Mouse (Mus musculus) cortical plate, adult 2 months (tissue): Measurements from ENCODE around the gene Prmt8. TPM values are rescaled to one million over a fixed set of nuclear protein-coding genes. Genes with fewer than 3 reads are reported as not detected.

Experiments used
- H3K27ac ChIP-seq: fragments of 200-500 bp; 2 replicates; pipeline ENCODE4 v1.5.1; 2012; ENCODE audit warnings: low read length, control low read depth, inconsistent platforms; ENCODE audit not compliant: insufficient read depth
- H3K4me1 ChIP-seq: fragments of 200-500 bp; 2 replicates; pipeline ENCODE4 v1.6.1; 2011; ENCODE audit warnings: low read length; ENCODE audit not compliant: control insufficient read depth, insufficient read depth
- H3K4me3 ChIP-seq: fragments of 200-500 bp; 2 replicates; pipeline ENCODE4 v1.5.1; 2011; ENCODE audit warnings: mild to moderate bottlenecking, low read length, control low read depth; ENCODE audit not compliant: insufficient read depth
- CTCF ChIP-seq: fragments of 200-500 bp; IDR thresholded peaks from 2 replicates; pipeline ENCODE4 v1.5.1; 2011; ENCODE audit warnings: mild to moderate bottlenecking, control low read depth, low read length; ENCODE audit not compliant: insufficient read depth; ENCODE audit errors: extremely low read depth
- POLR2A ChIP-seq: fragments of 200-500 bp; IDR thresholded peaks from 2 replicates; pipeline ENCODE4 v1.6.1; 2011; ENCODE audit warnings: mild to moderate bottlenecking, low read length, control low read depth; ENCODE audit not compliant: insufficient read depth; ENCODE audit errors: extremely low read depth
- polyA plus RNA-seq: library from polyadenylated mRNA; depleted of rRNA; stranded (reverse); fragments of >200 nt; gene quantifications from 2 replicates; pipeline ENCODE4 v1.2.3, GENCODE M21; 2012; rRNA removed

Prmt8 gene
- 67.5 and 67.6 TPM in 2 replicates for polyA plus RNA-seq

DNA sequence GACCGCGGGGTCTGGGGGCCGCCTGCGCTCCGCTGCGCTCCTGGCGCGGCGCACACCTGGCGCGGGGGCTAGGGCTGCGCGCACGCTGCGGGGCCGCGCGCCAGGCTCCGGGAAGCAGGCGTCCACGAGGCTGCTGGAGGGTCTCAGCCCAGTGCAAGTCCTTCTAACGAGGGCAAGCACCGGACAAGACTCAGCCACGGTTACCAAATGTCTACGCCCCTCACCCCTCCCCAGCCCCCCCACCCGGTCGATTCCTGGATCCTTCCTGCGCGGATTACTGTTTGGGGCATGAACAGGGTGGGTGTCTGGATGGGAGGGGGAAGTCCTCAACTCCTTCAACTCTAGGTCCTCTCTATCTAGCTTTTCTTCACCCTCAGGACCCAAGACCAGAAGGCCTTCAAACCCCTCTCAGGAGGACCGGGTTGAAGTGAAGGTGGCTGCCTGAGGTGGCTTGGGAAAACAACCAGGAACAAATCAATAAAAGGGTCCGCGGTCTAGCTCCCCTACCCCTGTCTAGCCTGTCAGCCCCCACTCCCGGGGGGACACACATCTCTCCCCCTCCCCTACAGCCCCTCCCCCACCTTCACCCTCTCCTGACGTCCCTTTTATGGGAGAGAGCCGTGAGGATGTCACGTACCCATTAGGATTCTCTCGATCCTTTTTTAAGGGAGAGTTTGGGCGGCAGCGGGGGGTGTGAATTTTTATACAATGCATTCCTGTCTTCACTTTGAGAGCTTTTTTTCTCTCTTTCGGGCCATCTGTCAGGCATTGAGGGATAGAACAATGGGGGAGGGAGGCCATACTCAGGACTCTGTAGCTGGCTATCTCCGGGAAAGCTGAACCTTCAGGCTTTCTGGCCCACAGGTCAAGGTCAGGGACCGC lies at the start of gene Prmt8:
TSS of gene Prmt8 (minus strand) at position 198 of the 882 bp plus-strand sequence.
- H3K4me1 ChIP-seq: peaks cover 10% of the 10 kb centered on the region
- TF ChIP-seq CTCF (no peak), POLR2A (no peak)
- H3K27ac ChIP-seq: peak within 1 kb of the TSS; percentile 98
- H3K4me3 ChIP-seq: peak within 1 kb of the TSS; percentile 92

- H3K27ac ChIP-seq: no peak overlapping the region
- no peak overlapping the region for H3K4me3 ChIP-seq
- H3K4me1 ChIP-seq: no peaks in the 10 kb centered on the region
- TF ChIP-seq CTCF: no peak
- TF ChIP-seq POLR2A: no peak
These were observed 33.9 kb upstream of the Prmt8 start for GRCm38 (mm10) chr6:127803046-127803729.

DNA sequence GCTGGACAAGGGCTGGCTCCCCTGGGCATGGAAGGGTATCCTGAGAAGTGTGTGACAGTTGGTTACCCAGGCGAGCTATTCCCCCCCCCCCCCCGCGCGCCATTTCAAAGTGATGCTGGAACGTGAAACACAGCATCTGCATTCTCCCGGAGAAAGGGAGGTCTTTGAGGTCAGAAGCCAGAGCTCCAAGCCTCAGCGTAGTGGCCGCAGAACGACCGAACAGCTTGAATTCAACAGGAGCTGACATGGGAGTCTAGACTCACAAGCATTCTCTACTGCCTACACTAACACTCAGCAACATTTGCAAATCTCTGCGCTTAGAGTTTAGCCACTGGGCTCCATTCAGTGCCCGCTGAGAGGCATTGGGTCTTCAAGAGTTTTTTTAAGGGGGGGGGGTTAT lies 32.9 kb upstream of the Prmt8 start:
- Histone ChIP-seq H3K27ac (no peak overlapping the region), H3K4me1 (no peaks in the 10 kb centered on the region), H3K4me3 (no peak overlapping the region)
- TF ChIP-seq CTCF (no peak), POLR2A (no peak)

DNA sequence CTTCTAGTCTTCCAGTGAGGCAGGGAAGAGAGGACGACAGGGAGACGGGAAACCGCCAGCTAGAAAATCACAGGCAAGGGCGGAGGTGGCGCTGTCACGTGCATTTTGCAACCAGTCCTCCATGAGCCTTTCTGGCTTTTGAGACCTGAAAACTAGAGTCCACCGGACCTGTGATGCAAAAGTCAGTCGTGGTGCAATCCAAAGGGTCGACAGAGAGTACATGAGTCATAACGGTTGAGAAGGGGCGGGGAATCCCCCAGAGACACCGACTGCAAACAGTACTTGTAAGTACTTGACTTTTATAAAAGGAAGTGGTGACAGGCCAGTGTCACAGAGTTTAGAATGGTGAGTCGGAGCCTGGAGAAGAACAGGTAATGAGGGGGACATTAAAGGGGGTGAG lies 20.8 kb upstream of the Prmt8 start:
- Histone ChIP-seq H3K4me3 (no peak overlapping the region), H3K27ac (no peak overlapping the region), H3K4me1 (no peaks in the 10 kb centered on the region)
- TF ChIP-seq CTCF (no peak), POLR2A (no peak)

- Histone ChIP-seq H3K4me3 (peak overlapping the region; percentile 92), H3K27ac (peak overlapping the region; percentile 89), H3K4me1 (peaks cover 4% of the 10 kb centered on the region)
- TF ChIP-seq CTCF (no peak), POLR2A (peak; percentile 80; the same call in 1 of the 2 replicates)
These were observed 1.5 kb upstream of the Prmt8 start for GRCm38 (mm10) chr6:127770806-127771205.

- 0 out of 2 replicates have a peak, but pooled peaks have one; percentile 23 for TF ChIP-seq POLR2A
- no peak for TF ChIP-seq CTCF
- peak overlapping the region; percentile 92 for H3K4me3 ChIP-seq
- peaks cover 10% of the 10 kb centered on the region for H3K4me1 ChIP-seq
- H3K27ac ChIP-seq: peak overlapping the region; percentile 98
These were observed 524 bp downstream of the Prmt8 start for GRCm38 (mm10) chr6:127768621-127769274.

GRCm38 (mm10) chr6:127767706-127768493 lies 1.4 kb downstream of the Prmt8 start:
- Histone ChIP-seq H3K4me1 (peaks cover 10% of the 10 kb centered on the region), H3K4me3 (peak overlapping the region; percentile 92), H3K27ac (peak overlapping the region; percentile 98)
- TF ChIP-seq CTCF (no peak), POLR2A (peak; percentile 17; the same call in 1 of the 2 replicates)

DNA sequence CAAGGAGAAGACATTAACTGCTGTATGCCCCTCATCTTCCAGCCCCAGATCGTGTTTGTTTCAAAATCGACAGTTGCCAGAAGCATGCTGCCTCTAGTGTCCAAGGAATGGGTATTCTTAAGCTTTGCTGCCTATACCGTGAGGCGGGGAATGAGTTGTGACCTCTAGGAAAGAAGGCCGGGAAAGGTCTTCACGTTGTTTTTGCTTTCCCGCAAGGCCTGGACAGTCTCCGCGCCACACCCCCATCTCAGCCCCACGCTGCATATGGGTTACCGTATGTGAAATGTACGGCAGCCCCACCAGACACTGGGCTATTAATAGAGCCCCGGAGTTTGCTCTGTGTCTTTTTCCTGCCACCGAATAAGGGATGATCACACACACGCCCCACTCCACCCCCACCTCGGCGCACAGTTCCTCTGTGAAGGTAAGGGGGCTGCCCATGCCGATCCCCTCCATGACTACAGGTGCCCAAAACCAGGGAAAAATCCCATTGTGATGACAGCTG lies 2.0 kb downstream of the Prmt8 start:
- H3K4me1 ChIP-seq: peaks cover 10% of the 10 kb centered on the region
- peak overlapping the region; percentile 92 for H3K4me3 ChIP-seq
- H3K27ac ChIP-seq: peak overlapping the region; percentile 98
- TF ChIP-seq CTCF: no peak
- peak; percentile 35; the same call in 1 of the 2 replicates for TF ChIP-seq POLR2A
